Mouse (Mus musculus) cerebellum, postnatal 14 days (tissue): Measurements from ENCODE around the gene Ydjc.
A peak's percentile ranks its signal among the peaks of the same experiment; 100 is the strongest.

Experiments used
- DNase-seq, 2 experiments: peaks; one replicate each; pipeline ENCODE4 v3.0.0; 2021; ENCODE audit warnings: mixed read lengths in 2 of 2

Gene Ydjc

GRCm38 (mm10) chr16:17144339-17144738, at the start of gene Ydjc:
TSS of gene Ydjc (plus strand) at chr16:17144621.
- DNase-seq: no peak

- no peak for DNase-seq
Measured at GRCm38 (mm10) chr16:17096938-17097337, 47.5 kb upstream of the Ydjc start.

- DNase-seq: peak; percentile 25 to 26
Measured at GRCm38 (mm10) chr16:17102630-17103220, 41.7 kb upstream of the Ydjc start.

- no peak for DNase-seq
Measured at GRCm38 (mm10) chr16:17104600-17104999, 39.8 kb upstream of the Ydjc start.

- peak; percentile 71 to 80 for DNase-seq
Measured at GRCm38 (mm10) chr16:17110771-17111743, 33.4 kb upstream of the Ydjc start, which contains the start of gene Ppil2. TSS of gene Ppil2 (minus strand) at chr16:17111257.

GRCm38 (mm10) chr16:17117309-17117799, 27.1 kb upstream of the Ydjc start:
- no peak for DNase-seq

- no peak for DNase-seq
Measured at GRCm38 (mm10) chr16:17121569-17121968, 22.9 kb upstream of the Ydjc start.

- no peak for DNase-seq
Measured at GRCm38 (mm10) chr16:17124119-17124870, 20.1 kb upstream of the Ydjc start.

GRCm38 (mm10) chr16:17124871-17125520, 19.4 kb upstream of the Ydjc start, which contains the start of gene 2610318N02Rik:
TSS of gene 2610318N02Rik (minus strand) at chr16:17125167.
- DNase-seq: peak; percentile 69 to 77

- peak; percentile 49 to 65 for DNase-seq
Measured at GRCm38 (mm10) chr16:17127292-17127691, 17.1 kb upstream of the Ydjc start.

- peak in 1 of 2 experiments; percentile 20 for DNase-seq
Measured at GRCm38 (mm10) chr16:17131191-17132088, 13.0 kb upstream of the Ydjc start.

GRCm38 (mm10) chr16:17132089-17132905, 12.1 kb upstream of the Ydjc start, which contains the start of gene Sdf2l1:
TSS of gene Sdf2l1 (minus strand) at chr16:17132383.
- peak; percentile 98 to 99 for DNase-seq

GRCm38 (mm10) chr16:17132906-17133200, 11.6 kb upstream of the Ydjc start:
- DNase-seq: peak in 1 of 2 experiments; percentile 11

- no peak for DNase-seq
Measured at GRCm38 (mm10) chr16:17137355-17137754, 7.1 kb upstream of the Ydjc start.

- DNase-seq: peak; percentile 91 to 92
Measured at GRCm38 (mm10) chr16:17146772-17147235, 2.4 kb downstream of the Ydjc start, which contains the start of gene Ccdc116. TSS of gene Ccdc116 (minus strand) at chr16:17147229.

- DNase-seq: peak in 1 of 2 experiments; percentile 46
Measured at GRCm38 (mm10) chr16:17147391-17147929, 3.0 kb downstream of the Ydjc start.

- peak; percentile 27 to 34 for DNase-seq
Measured at GRCm38 (mm10) chr16:17148084-17148483, 3.7 kb downstream of the Ydjc start.

- DNase-seq: no peak
Measured at GRCm38 (mm10) chr16:17150520-17151258, 6.3 kb downstream of the Ydjc start.

- DNase-seq: no peak
Measured at GRCm38 (mm10) chr16:17151874-17152273, 7.5 kb downstream of the Ydjc start.
